Mouse (Mus musculus) cerebellum, adult 11-12 months (tissue): ENCODE results near the gene Atp2a3.

ENCODE experiments used
- DNase-seq: peaks from one replicate; pipeline ENCODE4 v3.0.0; 2022

Atp2a3 gene

GRCm38 (mm10) chr11:72961072-72961980 is at the start of gene Atp2a3:
Gene Atp2a3 (plus strand): TSS chr11:72961169.
- DNase-seq, result no peak

- DNase-seq, result no peak
These were observed 43.5 kb upstream of the Atp2a3 start for GRCm38 (mm10) chr11:72917299-72917996.

- no peak for DNase-seq
These were observed 37.9 kb upstream of the Atp2a3 start for GRCm38 (mm10) chr11:72923116-72923515.

- no peak for DNase-seq
These were observed 36.5 kb upstream of the Atp2a3 start for GRCm38 (mm10) chr11:72924458-72924857.

GRCm38 (mm10) chr11:72925067-72925466 is 35.9 kb upstream of the Atp2a3 start:
- peak; percentile 14 for DNase-seq

- peak; percentile 34 for DNase-seq
These were observed 34.6 kb upstream of the Atp2a3 start for GRCm38 (mm10) chr11:72926226-72926890.

- no peak for DNase-seq
These were observed 32.5 kb upstream of the Atp2a3 start for GRCm38 (mm10) chr11:72928516-72928915.

- DNase-seq, result no peak
These were observed 20.5 kb upstream of the Atp2a3 start for GRCm38 (mm10) chr11:72940208-72941143.

- no peak for DNase-seq
These were observed 15.8 kb upstream of the Atp2a3 start for GRCm38 (mm10) chr11:72944996-72945793.

GRCm38 (mm10) chr11:72945875-72946559 is 15.0 kb upstream of the Atp2a3 start:
- DNase-seq, result no peak

- DNase-seq, result no peak
These were observed 14.3 kb upstream of the Atp2a3 start for GRCm38 (mm10) chr11:72946560-72947119.

- no peak for DNase-seq
These were observed 13.1 kb upstream of the Atp2a3 start for GRCm38 (mm10) chr11:72947840-72948239.

- no peak for DNase-seq
These were observed 12.7 kb upstream of the Atp2a3 start for GRCm38 (mm10) chr11:72948254-72948653.

GRCm38 (mm10) chr11:72951137-72952000 is 9.6 kb upstream of the Atp2a3 start:
- no peak for DNase-seq

GRCm38 (mm10) chr11:72952226-72952625 is 8.7 kb upstream of the Atp2a3 start:
- no peak for DNase-seq

- DNase-seq, result no peak
These were observed 8.3 kb upstream of the Atp2a3 start for GRCm38 (mm10) chr11:72952697-72953096.

- no peak for DNase-seq
These were observed 7.9 kb upstream of the Atp2a3 start for GRCm38 (mm10) chr11:72953116-72953439.

GRCm38 (mm10) chr11:72953440-72954151 is 7.4 kb upstream of the Atp2a3 start:
- peak; percentile 23 for DNase-seq

GRCm38 (mm10) chr11:72954216-72954615 is 6.8 kb upstream of the Atp2a3 start:
- no peak for DNase-seq
